Mouse (Mus musculus): ENCODE results near the gene Twf1. TPM values are rescaled to one million over a fixed set of nuclear protein-coding genes. Genes with fewer than 3 reads are reported as not detected.

Gene Twf1
- polyA plus RNA-seq, 1 experiment from 2014 or later: 134 TPM

- ATAC-seq: no peak
Measured at GRCm38 (mm10) chr15:94532306-94532705, 57.4 kb downstream of the Twf1 start.

DNA sequence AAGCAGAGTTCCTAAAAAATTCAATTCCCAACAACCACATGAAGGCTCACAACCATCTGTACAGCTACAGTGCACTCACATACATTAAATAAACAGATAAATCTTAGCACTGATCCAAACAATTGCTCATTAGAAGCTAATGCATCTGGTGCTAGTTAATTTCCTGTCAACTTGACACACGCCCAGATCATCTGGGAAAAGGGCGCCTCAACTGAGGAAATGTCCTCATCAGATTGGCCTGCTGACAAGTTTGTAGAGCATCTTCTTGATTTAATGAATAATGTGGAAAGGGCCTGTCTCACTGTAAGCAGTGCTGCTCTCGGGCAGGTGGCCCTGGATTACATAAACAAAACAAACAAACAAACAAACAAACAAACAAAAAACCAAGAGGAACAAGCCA lies 59.2 kb downstream of the Twf1 start:
- Histone ChIP-seq H3K27me3 (replicated peaks; ENCODE audit: control insufficient read depth, insufficient read depth, low read length) (no peaks in the 10 kb centered on the region), H3K4me1 (ENCODE audit: control insufficient read depth, insufficient read depth, low read length) (no peaks in the 10 kb centered on the region), H3K9me3 (ENCODE audit: control insufficient read depth, low read length) (no peaks in the 10 kb centered on the region), H3K27ac (ENCODE audit: low read length) (no peak overlapping the region), H3K36me3 (ENCODE audit: control insufficient read depth, insufficient read depth, low read length) (no peaks in the 10 kb centered on the region), H3K4me3 (ENCODE audit: low read length) (no peak overlapping the region), H3K4me2 (ENCODE audit: low read depth, low read length) (no peak overlapping the region), H3K9ac (ENCODE audit: low read depth, low read length) (no peak overlapping the region)
- ATAC-seq: no peak
- WGBS: 68% methylated on average over 3 of the region's 3 CpGs

More at GRCm38 (mm10) chr15:94532306-94532705, 57.4 kb downstream of the Twf1 start:
- no peaks in the 10 kb centered on the region for H3K9me3 ChIP-seq (ENCODE audit: control insufficient read depth, low read length)
- WGBS: 65% methylated on average over 5 of the region's 5 CpGs
- H3K4me1 ChIP-seq (ENCODE audit: control insufficient read depth, insufficient read depth, low read length): no peaks in the 10 kb centered on the region
- H3K27me3 ChIP-seq (replicated peaks; ENCODE audit: control insufficient read depth, insufficient read depth, low read length): no peaks in the 10 kb centered on the region
- H3K27ac ChIP-seq (ENCODE audit: low read length): no peak overlapping the region
- H3K4me3 ChIP-seq (ENCODE audit: low read length): no peak overlapping the region
- no peak overlapping the region for H3K4me2 ChIP-seq (ENCODE audit: low read depth, low read length)
- H3K36me3 ChIP-seq (ENCODE audit: control insufficient read depth, insufficient read depth, low read length): no peaks in the 10 kb centered on the region
- no peak overlapping the region for H3K9ac ChIP-seq (ENCODE audit: low read depth, low read length)

Other genes with a start within 250 kb of the Twf1 start
- 1.3 and 1.6 TPM in 2 replicates for gene Adamts20, start 124.5 kb downstream of the Twf1 start, polyA plus RNA-seq (2015; fragmentation: Nextera tagmentation; extraction: Ambion mirVana)
- 7.7 and 7.8 TPM in 2 replicates for gene Pus7l, start 46.3 kb downstream of the Twf1 start, polyA plus RNA-seq (2015; fragmentation: Nextera tagmentation; extraction: Ambion mirVana)
- 22.3 and 23.6 TPM in 2 replicates for gene Irak4, start 46.2 kb downstream of the Twf1 start, polyA plus RNA-seq (2015; fragmentation: Nextera tagmentation; extraction: Ambion mirVana)
- gene Tmem117, start 39.3 kb upstream of the Twf1 start, polyA plus RNA-seq (2015; fragmentation: Nextera tagmentation; extraction: Ambion mirVana): 2.5 and 2.8 TPM in 2 replicates